Mouse (Mus musculus): Measurements from ENCODE around the gene Spata31.

The Spata31 gene

DNA sequence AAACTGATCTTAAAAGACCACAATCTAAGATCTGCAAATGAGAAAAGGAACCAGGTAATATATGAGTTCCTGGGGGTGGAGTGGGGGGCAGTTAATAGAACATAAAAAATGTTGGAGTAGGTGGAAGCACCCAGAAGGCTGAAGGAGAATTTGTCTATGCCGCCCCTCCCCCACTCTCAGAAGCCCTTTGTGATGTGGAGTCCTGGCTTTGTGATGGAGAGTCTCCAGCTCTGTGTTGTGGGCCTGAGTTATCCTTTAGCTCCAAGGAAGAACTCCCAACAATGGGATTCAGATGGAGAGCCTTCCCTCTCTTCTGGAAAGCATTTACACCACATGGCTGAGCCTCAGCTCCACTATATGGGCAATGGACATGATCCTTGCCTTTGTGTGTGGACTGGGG, at the start of gene Spata31:
Spata31 (plus strand) TSS at position 216 of the 400 bp plus-strand sequence.
- DNase-seq (ENCODE audit: low read depth) = no peak

DNA sequence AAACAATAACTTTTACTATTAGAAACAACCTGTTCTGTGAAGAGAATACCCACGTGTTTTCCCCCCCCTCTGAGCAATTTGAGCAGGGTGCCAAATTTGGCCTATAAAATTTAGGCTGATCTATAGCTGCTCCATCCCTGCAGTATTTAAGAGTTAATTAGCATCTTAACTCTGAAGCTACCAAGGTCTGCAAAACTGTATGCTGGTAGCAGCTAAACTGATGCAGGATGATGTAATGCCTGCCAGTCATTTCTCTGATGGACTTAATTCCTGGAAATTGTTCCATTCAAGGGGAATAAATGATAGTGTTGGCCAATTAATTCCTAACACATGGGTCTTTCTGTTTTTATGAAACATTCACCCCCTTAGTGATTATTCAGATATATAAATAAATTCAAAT, 14.1 kb upstream of the Spata31 start:
- DNase-seq (ENCODE audit: low read depth) = no peak

- no peak for DNase-seq (ENCODE audit: low read depth)
Measured at GRCm38 (mm10) chr13:64903585-64904208, 13.5 kb upstream of the Spata31 start, which contains the start of gene Cntnap3. TSS of gene Cntnap3 (minus strand) at chr13:64903955.

Data from NIH3T3 (cell line).